Mouse (Mus musculus): ENCODE measurements around the gene Rhobtb3. TPM values are rescaled to one million over a fixed set of nuclear protein-coding genes. Genes with fewer than 3 reads are reported as not detected.
"Not testable (repeated sequence)": the region's sequence is repeated elsewhere in the genome, so short reads cannot be mapped to it uniquely, and the experiment has no call there.

Rhobtb3 gene
- polyA plus RNA-seq, 1 experiment from 2014 or later = 32.5 TPM

DNA sequence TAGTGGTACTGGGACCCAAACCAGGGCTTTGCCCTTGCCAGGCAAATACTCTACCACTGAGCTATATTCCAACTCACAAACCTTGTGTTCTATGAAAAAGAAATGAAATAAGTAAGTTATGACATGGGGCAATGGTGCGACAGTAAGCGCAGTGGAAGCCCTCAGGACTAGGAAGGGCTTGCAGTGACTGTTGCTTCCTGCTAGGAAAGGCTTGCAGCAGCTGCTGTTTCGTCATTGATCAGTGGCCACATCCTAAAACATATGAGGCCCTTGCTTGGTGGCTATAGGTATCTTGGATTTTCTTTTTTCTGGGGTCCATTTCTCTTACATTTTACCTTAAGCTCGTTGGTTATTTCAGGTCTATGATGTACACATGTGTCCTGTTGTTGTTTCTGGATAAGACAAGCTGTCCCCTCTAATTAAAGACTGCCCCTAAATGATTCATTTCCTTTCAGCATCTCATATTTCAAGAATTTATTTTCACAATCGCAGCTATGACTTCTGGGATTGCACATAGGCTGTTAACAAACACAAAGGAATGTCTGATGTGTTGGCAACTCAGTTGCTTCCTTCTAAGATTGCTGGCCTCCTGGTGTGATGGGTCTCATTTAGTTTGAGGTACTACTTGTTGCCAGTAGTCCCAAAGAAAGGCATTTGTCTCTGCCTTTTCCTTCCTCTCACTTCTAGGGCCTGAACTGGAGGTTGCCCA is 119.0 kb downstream of the Rhobtb3 start:
- Histone ChIP-seq H3K9me3 (no peaks in the 10 kb centered on the region), H3K9ac (no peak overlapping the region), H3K27ac (no peak overlapping the region), H3K4me2 (no peak overlapping the region), H3K27me3 (no peaks in the 10 kb centered on the region), H3K4me1 (no peaks in the 10 kb centered on the region), H3K36me3 (no peaks in the 10 kb centered on the region), H3K4me3 (no peak overlapping the region)
- WGBS = 70% methylated on average over 5 of the region's 5 CpGs
- ATAC-seq (ENCODE audit: borderline replicate concordance, extremely low read depth, low FRiP score, low TSS enrichment) = no peak

DNA sequence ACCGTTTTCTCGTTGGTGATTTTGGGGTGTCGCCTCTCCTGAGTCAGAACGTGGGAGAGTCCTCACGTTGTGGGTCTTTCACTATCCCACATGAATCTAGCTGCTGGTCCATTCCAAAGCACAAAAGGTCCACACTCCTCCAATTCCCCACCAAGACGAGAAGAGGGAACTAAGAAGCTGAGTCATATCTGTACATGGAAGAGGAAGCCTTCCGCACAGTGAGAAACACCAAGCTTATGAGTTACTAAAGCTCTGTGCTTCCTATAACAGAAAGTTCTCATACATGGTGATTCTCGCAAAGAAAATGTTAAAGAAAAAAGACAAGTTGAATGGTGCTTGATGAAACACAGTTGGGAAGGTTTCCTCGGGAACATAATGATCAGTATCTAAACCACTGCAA is 120.5 kb downstream of the Rhobtb3 start:
- no peak overlapping the region for H3K4me2 ChIP-seq
- H3K27ac ChIP-seq = no peak overlapping the region
- no peak overlapping the region for H3K4me3 ChIP-seq
- no peak for ATAC-seq (ENCODE audit: borderline replicate concordance, extremely low read depth, low FRiP score, low TSS enrichment)
- H3K36me3 ChIP-seq = no peaks in the 10 kb centered on the region
- no peak overlapping the region for H3K9ac ChIP-seq
- 87% methylated on average over 9 of the region's 9 CpGs for WGBS
- H3K27me3 ChIP-seq = no peaks in the 10 kb centered on the region
- H3K9me3 ChIP-seq = no peaks in the 10 kb centered on the region
- no peaks in the 10 kb centered on the region for H3K4me1 ChIP-seq

DNA sequence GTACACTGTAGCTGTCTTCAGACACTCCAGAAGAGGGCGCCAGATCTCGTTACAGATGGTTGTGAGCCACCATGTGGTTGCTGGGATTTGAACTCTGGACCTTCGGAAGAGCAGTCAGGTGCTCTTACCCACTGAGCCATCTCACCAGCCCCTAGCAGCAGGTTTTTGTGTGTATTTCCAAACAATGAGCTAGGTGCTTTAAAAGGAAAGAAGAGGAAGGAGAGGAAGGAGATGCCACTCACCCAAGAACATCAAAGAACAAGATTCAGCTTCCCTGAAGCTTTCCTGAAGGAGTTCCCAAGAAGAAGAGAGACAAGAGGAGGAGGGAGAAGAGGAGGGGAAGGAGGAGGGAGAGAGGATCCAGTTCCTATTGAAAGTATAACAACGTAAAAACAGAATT is 121.4 kb downstream of the Rhobtb3 start:
- not testable (repeated sequence) for H3K4me2 ChIP-seq; H3K27me3 ChIP-seq; ATAC-seq (ENCODE audit: borderline replicate concordance, extremely low read depth, low FRiP score, low TSS enrichment); H3K4me3 ChIP-seq; H3K4me1 ChIP-seq; H3K9ac ChIP-seq; H3K36me3 ChIP-seq; H3K9me3 ChIP-seq; H3K27ac ChIP-seq
- 77% methylated on average over 4 of the region's 4 CpGs for WGBS

DNA sequence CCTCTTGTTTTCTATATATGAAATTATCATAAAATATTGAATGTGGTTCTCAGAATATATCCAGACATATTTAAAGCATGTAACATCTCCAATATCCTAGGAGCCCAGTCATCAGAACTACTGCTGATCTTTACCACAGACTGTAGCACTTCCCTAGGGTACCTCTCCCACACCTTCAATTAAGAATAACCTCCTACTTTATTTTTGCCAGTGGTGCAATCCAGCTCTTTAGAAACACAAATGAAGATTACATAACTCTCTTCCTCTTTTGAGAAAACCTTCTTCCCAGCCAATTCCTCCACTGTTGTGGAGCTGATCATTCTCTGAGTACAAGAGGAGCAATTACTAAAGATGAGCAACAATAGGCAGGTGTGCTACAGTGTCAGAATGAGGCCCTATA is 123.8 kb downstream of the Rhobtb3 start:
- H3K9ac ChIP-seq = no peak overlapping the region
- no peak overlapping the region for H3K27ac ChIP-seq
- ATAC-seq (ENCODE audit: borderline replicate concordance, extremely low read depth, low FRiP score, low TSS enrichment) = no peak

More for the DNA sequence above, 123.8 kb downstream of the Rhobtb3 start:
- Histone ChIP-seq H3K36me3 (no peaks in the 10 kb centered on the region), H3K9me3 (no peaks in the 10 kb centered on the region), H3K4me1 (no peaks in the 10 kb centered on the region), H3K4me3 (no peak overlapping the region), H3K27me3 (no peaks in the 10 kb centered on the region), H3K4me2 (no peak overlapping the region)

Other genes with a start within 250 kb of the Rhobtb3 start
- 6.9 and 8.7 TPM in 2 replicates for gene Ell2, start 237.2 kb downstream of the Rhobtb3 start, polyA plus RNA-seq (2015; fragmentation: Nextera tagmentation; extraction: Ambion mirVana)
- gene Glrx, start 104.1 kb downstream of the Rhobtb3 start, polyA plus RNA-seq (2015; fragmentation: Nextera tagmentation; extraction: Ambion mirVana) = 45.2 and 49.9 TPM in 2 replicates
- 0.65 and 0.84 TPM in 2 replicates for gene Spata9, start 23.2 kb upstream of the Rhobtb3 start, polyA plus RNA-seq (2015; fragmentation: Nextera tagmentation; extraction: Ambion mirVana)
- 17.4 and 17.5 TPM in 2 replicates for gene Rfesd, start 74.8 kb upstream of the Rhobtb3 start, polyA plus RNA-seq (2015; fragmentation: Nextera tagmentation; extraction: Ambion mirVana)
- 0.16 TPM in 1 of 2 replicates, not detected in the other for gene Gpr150, start 113.1 kb upstream of the Rhobtb3 start, polyA plus RNA-seq (2015; fragmentation: Nextera tagmentation; extraction: Ambion mirVana)
- gene Arsk, start 154.7 kb upstream of the Rhobtb3 start, polyA plus RNA-seq (2015; fragmentation: Nextera tagmentation; extraction: Ambion mirVana) = 7.0 and 8.1 TPM in 2 replicates
- 11.2 and 11.5 TPM in 2 replicates for gene Ttc37, start 154.8 kb upstream of the Rhobtb3 start, polyA plus RNA-seq (2015; fragmentation: Nextera tagmentation; extraction: Ambion mirVana)